Mouse (Mus musculus) megakaryocyte progenitor cell, adult 5-6 weeks (primary cell): Measurements from ENCODE around the gene Mpp2. TPM values are rescaled to one million over a fixed set of nuclear protein-coding genes. Genes with fewer than 3 reads are reported as not detected.
A peak's percentile ranks its signal among the peaks of the same experiment; 100 is the strongest.

Experiments used
- ATAC-seq: replicated peaks from 2 replicates; pipeline ENCODE4 v1.8.0; 2016; ENCODE audit warnings: mild to moderate bottlenecking, moderate TSS enrichment, inconsistent platforms; ENCODE audit not compliant: poor library complexity
- total RNA-seq, 2 experiments: library from RNA; stranded (forward) in 1 of 2; stranded (reverse) in 1 of 2; fragments of 157-497, 149-512 nt in 1 of 2; fragments of 200-1000 nt in 1 of 2; gene quantifications; 2 replicates each; pipeline versions ENCODE4 v1.2.3 to v1.2.4; 2015 to 2017

Mpp2 gene
- total RNA-seq (2015) (0.22 and 0.24 TPM in 2 replicates), total RNA-seq (2017) (0.08 and 0.71 TPM in 2 replicates)

GRCm38 (mm10) chr11:102087931-102088898 lies at the start of gene Mpp2:
Gene Mpp2 (minus strand): TSS chr11:102088515.
- peak; percentile 78 for ATAC-seq

GRCm38 (mm10) chr11:102137625-102138446 lies 49.5 kb upstream of the Mpp2 start:
- ATAC-seq: peak; percentile 63

DNA sequence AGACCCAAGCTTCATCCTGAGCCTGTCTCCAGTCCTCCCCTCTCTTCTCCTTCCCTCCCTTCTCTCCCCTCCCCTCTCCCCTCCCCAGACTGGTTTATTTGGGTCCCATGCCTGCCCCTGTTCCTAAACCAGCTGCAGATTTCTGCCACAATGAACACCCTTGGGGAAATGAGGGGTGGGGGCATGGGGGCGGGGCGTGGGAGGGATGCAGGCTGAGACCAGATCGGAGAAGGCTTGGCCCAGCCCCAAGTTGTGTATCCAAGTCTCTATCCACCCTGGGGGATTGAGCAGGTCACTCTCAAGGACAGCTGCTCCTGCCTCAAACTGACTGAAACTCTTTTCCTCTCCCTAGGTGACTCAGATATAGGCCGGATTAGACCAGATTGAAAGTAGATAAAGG lies 46.2 kb upstream of the Mpp2 start:
- ATAC-seq: no peak

GRCm38 (mm10) chr11:102117386-102117785 lies 29.1 kb upstream of the Mpp2 start:
- no peak for ATAC-seq

DNA sequence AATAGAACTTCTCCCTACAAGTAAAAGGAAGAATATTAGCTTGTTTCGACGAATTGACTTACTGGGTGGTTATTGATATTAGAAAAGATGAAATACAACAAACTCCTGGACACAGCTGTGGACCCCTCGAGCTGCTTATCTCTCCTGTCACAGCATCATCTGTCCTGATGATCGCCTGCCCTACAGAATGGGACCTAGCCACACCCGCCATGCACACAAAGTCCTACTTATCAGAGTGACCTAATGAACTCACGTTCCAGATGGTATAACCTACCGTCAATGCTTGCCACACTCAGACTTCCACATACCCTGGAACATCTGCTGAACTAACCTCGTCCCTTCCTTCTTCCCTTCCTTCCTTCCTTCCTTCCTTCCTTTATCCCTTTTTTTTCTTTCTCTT lies 27.9 kb upstream of the Mpp2 start:
- no peak for ATAC-seq

DNA sequence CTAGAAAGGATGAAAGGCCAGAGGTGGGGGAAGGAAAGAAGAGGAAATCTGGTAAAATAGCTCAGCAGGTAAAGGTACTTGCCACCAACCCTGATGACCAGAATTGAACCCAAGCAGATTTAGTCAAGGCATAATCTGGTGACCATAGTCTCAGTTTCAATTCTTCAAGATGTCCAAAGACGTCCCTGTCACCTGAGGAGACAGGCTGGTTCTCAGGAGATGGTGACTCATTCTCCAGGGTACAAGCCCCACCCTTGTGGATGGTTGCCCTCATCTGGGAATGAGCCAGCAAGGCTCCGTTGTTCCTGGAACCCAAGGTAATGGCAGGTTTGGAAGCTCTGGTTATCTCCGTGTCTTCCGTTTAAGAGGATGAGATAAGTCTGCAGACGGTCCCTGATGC lies 23.3 kb upstream of the Mpp2 start:
- no peak for ATAC-seq

- no peak for ATAC-seq
These were observed 19.4 kb upstream of the Mpp2 start, which contains the start of gene Pyy for GRCm38 (mm10) chr11:102107732-102108131. Gene Pyy (minus strand): TSS chr11:102107832.

GRCm38 (mm10) chr11:102106911-102107310 lies 18.6 kb upstream of the Mpp2 start:
- ATAC-seq: no peak

DNA sequence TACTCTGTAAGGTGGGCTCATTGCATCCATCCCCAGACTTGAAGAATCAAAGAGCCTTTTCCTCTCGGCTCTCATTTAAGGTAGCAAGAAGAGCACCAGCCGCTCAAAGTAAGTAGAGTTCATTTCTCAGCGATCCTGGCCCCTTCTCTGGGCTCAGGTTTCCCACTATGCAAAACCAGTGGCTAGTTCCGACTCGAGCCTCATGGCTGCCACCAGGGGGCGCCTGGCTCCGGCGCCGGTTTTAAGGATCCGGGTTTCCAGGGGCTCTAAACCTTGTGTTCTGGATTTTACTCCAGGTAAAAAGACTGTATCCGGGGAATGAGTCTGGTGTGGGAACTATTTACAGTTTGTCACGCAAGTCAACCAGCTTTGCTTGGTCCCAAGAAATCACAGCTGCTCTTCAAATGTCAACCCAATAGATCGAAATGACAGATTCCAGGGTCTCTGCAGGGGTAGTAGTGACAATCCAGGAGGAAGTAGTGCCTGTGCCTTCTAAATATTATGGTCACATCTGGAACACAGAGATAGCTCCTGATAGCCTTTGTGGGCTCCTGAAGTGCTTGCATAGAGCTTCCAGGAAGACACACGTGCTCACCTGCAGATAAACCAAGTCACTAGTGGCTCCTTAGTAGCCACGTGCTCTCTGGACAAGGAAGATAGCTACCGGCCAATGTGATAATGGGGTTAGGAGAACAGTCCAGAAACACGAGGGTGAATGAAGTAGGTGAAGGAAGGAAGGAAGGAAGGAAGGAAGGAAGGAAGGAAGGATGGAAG lies 14.4 kb upstream of the Mpp2 start:
- ATAC-seq: peak; percentile 65

- ATAC-seq: no peak
These were observed 12.9 kb upstream of the Mpp2 start, which contains the start of gene Ppy for GRCm38 (mm10) chr11:102101219-102101618. Gene Ppy (minus strand): TSS chr11:102101319.

GRCm38 (mm10) chr11:102096887-102097391 lies 8.6 kb upstream of the Mpp2 start:
- ATAC-seq: peak; percentile 82

DNA sequence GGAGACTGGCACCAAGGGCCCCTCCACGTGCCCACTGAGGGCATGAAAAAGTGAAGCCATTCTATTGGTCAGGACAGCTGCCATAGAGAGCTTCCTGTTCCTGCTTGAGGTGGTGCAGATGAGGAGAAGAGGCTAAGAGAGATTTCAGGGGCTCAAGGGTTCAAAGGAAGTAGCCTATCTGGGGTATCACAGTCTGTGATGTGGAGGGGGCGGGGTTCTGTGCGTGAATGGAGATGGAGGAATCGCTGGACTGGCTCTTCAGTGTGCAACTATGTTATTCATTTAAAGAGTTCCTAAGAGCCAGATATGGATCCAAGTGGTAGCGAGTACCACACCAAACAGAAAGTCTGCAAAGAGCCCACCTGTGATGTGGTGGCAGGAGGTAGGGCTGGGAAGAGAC lies 8.1 kb upstream of the Mpp2 start:
- no peak for ATAC-seq

- ATAC-seq: no peak
These were observed 7.4 kb upstream of the Mpp2 start for GRCm38 (mm10) chr11:102095676-102096075.

DNA sequence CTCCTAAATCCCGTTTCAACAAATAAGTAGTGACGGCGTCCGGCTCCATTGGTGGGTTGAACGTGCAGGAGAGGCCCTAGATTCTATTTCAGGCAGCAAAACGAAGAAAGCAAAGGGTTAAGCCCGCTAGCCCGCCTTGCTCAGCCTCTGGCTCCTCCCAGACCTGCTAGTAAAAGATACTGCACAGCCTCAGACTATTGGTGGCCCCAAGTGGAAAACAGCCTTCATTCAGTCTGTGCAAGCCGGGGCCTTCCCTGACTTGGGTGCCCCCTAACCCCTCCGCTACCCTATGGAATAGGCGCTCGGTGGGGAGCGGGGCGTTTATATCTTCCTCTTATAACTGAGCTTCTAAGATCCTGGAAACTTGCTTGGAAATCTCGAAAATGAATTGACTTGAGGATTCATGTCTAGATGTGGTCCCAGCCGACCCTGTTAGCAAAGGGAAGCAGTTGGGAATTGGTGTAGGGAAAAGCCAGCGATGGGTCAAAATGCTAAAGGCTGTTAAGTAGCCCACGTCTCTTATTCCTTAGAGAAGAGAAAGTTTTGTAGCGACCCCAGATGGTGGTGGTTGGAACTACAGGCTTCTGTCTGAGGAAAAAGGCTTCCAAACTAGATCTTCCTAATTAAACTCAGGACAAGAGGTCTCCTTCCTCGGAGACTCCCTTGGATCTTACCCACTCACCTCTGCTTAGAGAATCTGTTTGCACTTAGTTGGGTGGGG lies 933 bp upstream of the Mpp2 start:
- ATAC-seq: peak; percentile 77

DNA sequence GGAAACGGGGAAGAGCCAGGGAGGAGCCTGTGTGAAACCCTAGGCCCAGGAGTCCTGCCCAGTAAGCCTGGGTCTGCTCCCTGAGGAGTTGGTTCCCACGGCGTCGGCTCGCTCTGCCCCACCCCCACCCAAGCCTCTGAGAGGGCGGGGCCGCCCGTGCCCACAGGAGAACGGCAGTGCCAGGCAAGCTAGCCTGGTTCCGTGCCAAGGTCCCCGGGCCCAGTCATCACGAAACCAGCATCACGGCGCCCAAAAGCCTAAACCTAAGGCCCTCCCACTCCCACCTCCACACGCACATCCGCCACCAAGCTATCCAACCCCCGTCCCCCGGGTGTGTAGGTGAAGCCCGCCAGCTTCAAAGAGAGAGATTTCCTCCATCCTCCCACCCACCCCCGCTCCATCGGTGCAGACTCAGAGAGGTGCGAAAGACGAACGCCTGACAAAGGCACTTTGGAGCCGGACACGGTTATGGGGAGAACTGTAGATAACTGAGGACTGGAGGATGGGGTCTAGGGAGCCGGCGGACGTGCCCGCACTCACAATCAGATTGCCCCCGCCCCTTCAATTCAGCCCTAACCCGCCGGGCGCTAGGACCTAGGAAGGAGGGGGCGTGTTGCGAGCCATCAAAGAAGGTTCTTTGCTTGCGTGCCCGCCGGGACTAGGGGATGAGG lies 1.1 kb downstream of the Mpp2 start:
- peak; percentile 18; the same call in 1 of the 2 replicates for ATAC-seq

GRCm38 (mm10) chr11:102086331-102086730 lies 2.0 kb downstream of the Mpp2 start:
- no peak for ATAC-seq

DNA sequence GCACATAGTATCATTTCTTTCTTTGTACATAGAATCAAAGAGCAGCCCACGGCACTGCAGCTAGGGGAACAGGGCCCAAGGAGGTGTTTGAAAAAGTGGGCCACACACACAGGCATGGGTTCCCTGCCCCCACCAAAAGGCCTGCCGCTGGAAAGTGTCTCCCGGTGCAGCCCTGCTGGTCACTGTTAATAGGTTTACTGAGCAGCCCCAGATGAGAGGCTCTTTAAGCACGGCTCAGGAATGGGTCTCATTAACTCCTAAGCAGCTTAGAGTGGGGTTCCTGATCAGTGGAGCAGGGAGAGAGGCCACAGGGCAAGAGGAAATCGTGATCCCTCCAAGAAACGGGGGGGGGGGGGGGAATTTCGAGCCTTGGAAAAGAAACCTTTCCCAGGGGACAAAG lies 4.2 kb downstream of the Mpp2 start:
- no peak for ATAC-seq

- ATAC-seq: no peak
These were observed 5.1 kb downstream of the Mpp2 start for GRCm38 (mm10) chr11:102083193-102083592.

DNA sequence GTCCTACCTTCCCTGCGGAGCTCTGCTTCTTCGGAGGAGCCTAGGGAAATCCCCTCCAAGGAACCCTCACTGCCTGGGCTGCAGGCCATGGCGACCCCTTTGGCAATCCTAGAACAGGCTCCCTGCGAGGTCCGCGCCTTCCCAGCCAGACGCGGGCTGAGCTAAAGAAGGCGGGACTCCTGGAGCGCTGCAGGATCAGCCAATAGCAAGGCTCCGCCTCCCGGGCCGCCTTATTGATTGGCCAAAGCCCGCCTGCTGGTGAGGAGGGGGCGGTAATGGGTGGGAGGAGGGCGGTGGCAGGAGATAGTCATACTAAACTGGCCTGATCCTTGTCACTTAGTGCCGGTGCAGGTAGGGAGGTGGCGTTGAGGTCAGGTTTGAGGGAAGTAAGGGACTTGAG lies 6.0 kb downstream of the Mpp2 start:
- 0 out of 2 replicates have a peak, but pooled peaks have one; percentile 20 for ATAC-seq
